Mouse (Mus musculus) cerebellum, adult 9-10 months (tissue): ENCODE data around the gene Olfr617.
"Not testable (repeated sequence)": the region's sequence is repeated elsewhere in the genome, so short reads cannot be mapped to it uniquely, and the experiment has no call there.

Experiments used
- DNase-seq: peaks from one replicate; pipeline ENCODE4 v3.0.0; 2022

The Olfr617 gene

GRCm38 (mm10) chr7:103572761-103573160, at the start of gene Olfr617:
Olfr617 (plus strand) TSS chr7:103573061.
- DNase-seq = no peak

- not testable (repeated sequence) for DNase-seq
These were observed 30.2 kb upstream of the Olfr617 start, which contains the start of gene Olfr612 for GRCm38 (mm10) chr7:103542617-103543016. Olfr612 (minus strand) TSS chr7:103542717.

- DNase-seq = no peak
These were observed 25.1 kb upstream of the Olfr617 start, which contains the start of gene Olfr613 for GRCm38 (mm10) chr7:103547774-103548173. Olfr613 (plus strand) TSS chr7:103548074.

- no peak for DNase-seq
These were observed 17.1 kb upstream of the Olfr617 start, which contains the start of gene Olfr615 for GRCm38 (mm10) chr7:103555779-103556178. Olfr615 (plus strand) TSS chr7:103556079.

GRCm38 (mm10) chr7:103569043-103569442, 3.8 kb upstream of the Olfr617 start, which contains the start of gene Olfr616:
Olfr616 (minus strand) TSS chr7:103569143.
- no peak for DNase-seq

GRCm38 (mm10) chr7:103589803-103590202, 16.9 kb downstream of the Olfr617 start, which contains the start of gene Olfr618:
Olfr618 (plus strand) TSS chr7:103590103.
- DNase-seq = no peak

- DNase-seq = no peak
These were observed 27.4 kb downstream of the Olfr617 start, which contains the start of gene Olfr619 for GRCm38 (mm10) chr7:103600275-103600674. Olfr619 (plus strand) TSS chr7:103600575.

- DNase-seq = no peak
These were observed 34.6 kb downstream of the Olfr617 start for GRCm38 (mm10) chr7:103607425-103607824.

GRCm38 (mm10) chr7:103612434-103612833, 39.6 kb downstream of the Olfr617 start, which contains the start of gene Olfr620:
Olfr620 (minus strand) TSS chr7:103612534.
- DNase-seq = no peak
